In genomic region chr4:55567986-55568385, GRCm38 (mm10) we compare ENCODE assay signal across 25 mouse cellular contexts. TPM values are rescaled to one million over a fixed set of nuclear protein-coding genes. Genes with fewer than 3 reads are reported as not detected.
A peak's percentile ranks its signal among the peaks of the same experiment; 100 is the strongest.
DNase-seq lines count a peak whose midpoint lies in the region; ATAC-seq lines count a peak whose summit lies in the region.
"Had no signal": no experiment of that assay in that cellular context is flagged by ENCODE, and none has a peak within 500 bp of the region (broad histone marks: within the 10 kb centered on the region; RNA-seq: fewer than 3 reads in every experiment).

No protein-coding gene starts in this region.

- H3K4me1 ChIP-seq in forebrain, embryonic 14.5 days (ENCODE audit: control insufficient read depth, insufficient read depth, low read length): 0 out of 2 replicates have a peak, but pooled peaks cover 5% of the 10 kb centered on the region
- H3K4me1 ChIP-seq in forebrain, embryonic 11.5 days (replicated peaks; ENCODE audit: control insufficient read depth, insufficient read depth, low read length): no peaks in the 10 kb centered on the region; the same call in 1 of the 2 replicates
- H3K4me1 ChIP-seq in heart, embryonic 12.5 days (replicated peaks): no peaks in the 10 kb centered on the region
- H3K4me1 ChIP-seq in intestine, embryonic 16.5 days (ENCODE audit: control insufficient read depth, insufficient read depth, low read length): no peaks in the 10 kb centered on the region
- H3K4me1 ChIP-seq: heart, embryonic 15.5 days; intestine, embryonic 15.5 days; kidney, embryonic 15.5 days; liver, embryonic 12.5 days; neural tube, embryonic 13.5 days; stomach, embryonic 15.5 days had no signal

- H3K4me3 ChIP-seq in forebrain, embryonic 14.5 days (ENCODE audit: low read depth, low read length): no peak overlapping the region
- H3K4me3 ChIP-seq in forebrain, embryonic 11.5 days (ENCODE audit: low read depth, low read length): no peak overlapping the region
- H3K4me3 ChIP-seq in heart, embryonic 12.5 days: no peak overlapping the region
- no peak overlapping the region for H3K4me3 ChIP-seq in intestine, embryonic 16.5 days (ENCODE audit: low read length)
- H3K4me3 ChIP-seq: embryonic facial prominence, embryonic 13.5 days; heart, embryonic 15.5 days; intestine, embryonic 15.5 days; kidney, embryonic 15.5 days; limb, embryonic 10.5 days; liver, embryonic 12.5 days; neural tube, embryonic 13.5 days; stomach, embryonic 15.5 days had no signal

- peak; percentile 4 for DNase-seq in forebrain, embryonic 14.5 days (ENCODE audit: low spot score)
- DNase-seq in forebrain, embryonic 11.5 days (ENCODE audit: low spot score): no peak
- DNase-seq in heart, adult 8-10 months (ENCODE audit: low spot score): peak; percentile 50
- DNase-seq in Muller cell, postnatal 12 days (ENCODE audit: inconsistent ontology term): peak; percentile 83
- peak; percentile 31 for DNase-seq in heart, postnatal 10 days
- DNase-seq in ovary, postnatal 10 days (ENCODE audit: low spot score): no peak
- DNase-seq: cerebellum, adult 9-10 months; kidney, postnatal 4 days; lung, adult 2 months; lung, postnatal 36 days; right cerebral cortex, postnatal 14 days; thymus, adult 18-20 months had no signal

- H3K27me3 ChIP-seq in forebrain, embryonic 14.5 days (replicated peaks; ENCODE audit: control insufficient read depth, insufficient read depth, low read length): no peaks in the 10 kb centered on the region
- H3K27me3 ChIP-seq in forebrain, embryonic 11.5 days (ENCODE audit: control insufficient read depth, insufficient read depth, low read length): no peaks in the 10 kb centered on the region
- no peaks in the 10 kb centered on the region for H3K27me3 ChIP-seq in heart, embryonic 12.5 days (replicated peaks)
- H3K27me3 ChIP-seq in intestine, embryonic 16.5 days (replicated peaks; ENCODE audit: control insufficient read depth, insufficient read depth, low read length): no peaks in the 10 kb centered on the region
- H3K27me3 ChIP-seq: CH12.LX; embryonic facial prominence, embryonic 13.5 days; heart, embryonic 15.5 days; intestine, embryonic 15.5 days; kidney, embryonic 15.5 days; neural tube, embryonic 13.5 days; stomach, embryonic 15.5 days had no signal

- no peak overlapping the region for H3K27ac ChIP-seq in forebrain, embryonic 14.5 days (ENCODE audit: low read depth, low read length)
- no peak overlapping the region for H3K27ac ChIP-seq in forebrain, embryonic 11.5 days (ENCODE audit: low read depth, low read length)
- no peak overlapping the region for H3K27ac ChIP-seq in heart, embryonic 12.5 days (ENCODE audit: poor library complexity, severe bottlenecking)
- no peak overlapping the region for H3K27ac ChIP-seq in intestine, embryonic 16.5 days (ENCODE audit: low read length)
- H3K27ac ChIP-seq: embryonic facial prominence, embryonic 13.5 days; heart, embryonic 15.5 days; hindbrain, embryonic 14.5 days; intestine, embryonic 15.5 days; kidney, embryonic 15.5 days; limb, embryonic 10.5 days; liver, embryonic 12.5 days; neural tube, embryonic 13.5 days; stomach, embryonic 15.5 days had no signal

- ATAC-seq in forebrain, embryonic 14.5 days: no peak
- ATAC-seq in forebrain, embryonic 11.5 days (replicated peaks; ENCODE audit: low FRiP score): no peak
- no peak for ATAC-seq in heart, embryonic 12.5 days (ENCODE audit: insufficient number of reproducible peaks, low FRiP score)
- ATAC-seq in intestine, embryonic 16.5 days: no peak
- ATAC-seq: intestine, embryonic 15.5 days; liver, embryonic 12.5 days had no signal

- no peak overlapping the region for H3K9ac ChIP-seq in forebrain, embryonic 14.5 days (ENCODE audit: low read length)
- H3K9ac ChIP-seq in forebrain, embryonic 11.5 days (ENCODE audit: low read length): no peak overlapping the region
- no peak overlapping the region for H3K9ac ChIP-seq in heart, embryonic 12.5 days
- H3K9ac ChIP-seq in intestine, embryonic 16.5 days (ENCODE audit: low read depth, low read length): no peak overlapping the region
- H3K9ac ChIP-seq: embryonic facial prominence, embryonic 13.5 days; heart, embryonic 15.5 days; hindbrain, embryonic 14.5 days; intestine, embryonic 15.5 days; kidney, embryonic 15.5 days; liver, embryonic 12.5 days; neural tube, embryonic 13.5 days; stomach, embryonic 15.5 days had no signal

- intact Hi-C loops in heart, postnatal 10 days (cut with DNase I): no loop called here

- no peaks in the 10 kb centered on the region for H3K36me3 ChIP-seq in forebrain, embryonic 14.5 days (ENCODE audit: control insufficient read depth, insufficient read depth, low read length)
- H3K36me3 ChIP-seq in forebrain, embryonic 11.5 days (ENCODE audit: control insufficient read depth, insufficient read depth, low read length): no peaks in the 10 kb centered on the region
- H3K36me3 ChIP-seq in heart, embryonic 12.5 days: no peaks in the 10 kb centered on the region
- no peaks in the 10 kb centered on the region for H3K36me3 ChIP-seq in intestine, embryonic 16.5 days (ENCODE audit: control insufficient read depth, insufficient read depth, low read length)
- H3K36me3 ChIP-seq: embryonic facial prominence, embryonic 13.5 days; heart, embryonic 15.5 days; intestine, embryonic 15.5 days; kidney, embryonic 15.5 days; limb, embryonic 10.5 days; liver, embryonic 12.5 days; neural tube, embryonic 13.5 days; stomach, embryonic 15.5 days had no signal

- H3K4me2 ChIP-seq in forebrain, embryonic 14.5 days (ENCODE audit: low read length): no peak overlapping the region
- H3K4me2 ChIP-seq in forebrain, embryonic 11.5 days (ENCODE audit: low read depth, low read length, severe bottlenecking): no peak overlapping the region
- no peak overlapping the region for H3K4me2 ChIP-seq in heart, embryonic 12.5 days
- no peak overlapping the region for H3K4me2 ChIP-seq in intestine, embryonic 16.5 days (ENCODE audit: low read depth, low read length)
- H3K4me2 ChIP-seq: embryonic facial prominence, embryonic 13.5 days; heart, embryonic 15.5 days; hindbrain, embryonic 14.5 days; intestine, embryonic 15.5 days; kidney, embryonic 15.5 days; liver, embryonic 12.5 days; neural tube, embryonic 13.5 days; stomach, embryonic 15.5 days had no signal

- no peaks in the 10 kb centered on the region for H3K9me3 ChIP-seq in forebrain, embryonic 14.5 days (replicated peaks; ENCODE audit: control insufficient read depth, low read length)
- H3K9me3 ChIP-seq in forebrain, embryonic 11.5 days (ENCODE audit: control insufficient read depth, low read length): no peaks in the 10 kb centered on the region
- H3K9me3 ChIP-seq in heart, embryonic 12.5 days (replicated peaks): no peaks in the 10 kb centered on the region
- H3K9me3 ChIP-seq in intestine, embryonic 16.5 days (ENCODE audit: control insufficient read depth, low read length): no peaks in the 10 kb centered on the region
- H3K9me3 ChIP-seq: embryonic facial prominence, embryonic 13.5 days; heart, embryonic 15.5 days; intestine, embryonic 15.5 days; kidney, embryonic 15.5 days; limb, embryonic 10.5 days; liver, embryonic 12.5 days; neural tube, embryonic 13.5 days; stomach, embryonic 15.5 days had no signal

- WGBS in forebrain, embryonic 14.5 days: 32% methylated on average over 9 of the region's 9 CpGs
- 38% methylated on average over 9 of the region's 9 CpGs for WGBS in forebrain, embryonic 11.5 days
- 82% methylated on average over 9 of the region's 9 CpGs for WGBS in heart, embryonic 12.5 days
- 72% methylated on average over 9 of the region's 9 CpGs for WGBS in intestine, embryonic 16.5 days

RNA-seq across cellular contexts. Expression of gene Klf4, which starts 35.7 kb away (rescaled TPM):
- polyA plus RNA-seq in forebrain, embryonic 14.5 days (2014; fragmentation: Nextera tagmentation; extraction: Ambion mirVana): 1.3 and 1.9 TPM in 2 replicates
- polyA plus RNA-seq in forebrain, embryonic 11.5 days (2014; fragmentation: Nextera tagmentation; extraction: Ambion mirVana): 2.0 and 2.3 TPM in 2 replicates
- 10 to 100 TPM; 21.7 to 39.9 (median 27.1) TPM for total RNA-seq in heart, adult 8-10 months (2022)
- 4.3 and 5.4 TPM in 2 replicates for polyA plus RNA-seq in heart, embryonic 12.5 days (2016; fragmentation: Nextera tagmentation; extraction: Ambion mirVana)
- 10 to 100 TPM; 42.1 to 61.1 TPM for total RNA-seq in heart, postnatal 10 days (2021)
- polyA plus RNA-seq in intestine, embryonic 16.5 days (2015; fragmentation: Nextera tagmentation; extraction: Ambion mirVana): 8.5 and 8.6 TPM in 2 replicates
- total RNA-seq: MEL had no signal

Comparison
In these comparisons a context has a peak if more than half of its experiments do, and no peak if none do; other contexts are left out.
1. DNase-seq: peak in forebrain, embryonic 14.5 days (single experiment), heart, adult 8-10 months (single experiment), Muller cell, postnatal 12 days (single experiment) and heart, postnatal 10 days (2 of 2); none in forebrain, embryonic 11.5 days (single experiment) and ovary, postnatal 10 days (single experiment).